Mouse (Mus musculus) lung, embryonic 14.5 days (tissue): Measurements from ENCODE around the gene Gm28891. TPM values are rescaled to one million over a fixed set of nuclear protein-coding genes. Genes with fewer than 3 reads are reported as not detected.
"Not testable (repeated sequence)": the region's sequence is repeated elsewhere in the genome, so short reads cannot be mapped to it uniquely, and the experiment has no call there.

Experiments
- ATAC-seq: fragments of 200-750 bp; cut with Nextera tagmentation; 2 replicates; pipeline ENCODE4 v1.8.0; 2017; ENCODE audit warnings: mild to moderate bottlenecking, moderate TSS enrichment, moderate library complexity; ENCODE audit not compliant: insufficient read depth
- DNase-seq: peaks from one replicate; pipeline ENCODE4 v3.0.0-alpha.2; 2015
- H3K27ac ChIP-seq: fragments of 300-500 bp; sonication (generic); 2 replicates; pipeline ENCODE4 v1.5.1; 2014; ENCODE audit warnings: low read depth, mild to moderate bottlenecking, moderate library complexity
- H3K27me3 ChIP-seq: fragments of 300-500 bp; sonication (generic); 2 replicates; pipeline ENCODE4 v1.6.1; 2014; ENCODE audit warnings: low read length, control low read depth; ENCODE audit not compliant: insufficient read depth
- H3K36me3 ChIP-seq: fragments of 300-500 bp; sonication (generic); 2 replicates; pipeline ENCODE4 v1.6.1; 2014; ENCODE audit warnings: control low read depth; ENCODE audit not compliant: insufficient read depth
- H3K4me1 ChIP-seq: fragments of 300-500 bp; sonication (generic); 2 replicates; pipeline ENCODE4 v1.6.1; 2014; ENCODE audit warnings: antibody characterized with exemption, control low read depth; ENCODE audit not compliant: insufficient read depth
- H3K4me2 ChIP-seq: fragments of 300-500 bp; sonication (generic); 2 replicates; pipeline ENCODE4 v1.6.1; 2014; ENCODE audit warnings: mild to moderate bottlenecking
- H3K4me3 ChIP-seq: fragments of 300-500 bp; sonication (generic); 2 replicates; pipeline ENCODE4 v1.5.1; 2014; ENCODE audit warnings: low read depth, low read length
- H3K9ac ChIP-seq: fragments of 300-500 bp; sonication (generic); 2 replicates; pipeline ENCODE4 v1.6.1; 2014
- H3K9me3 ChIP-seq: fragments of 300-500 bp; sonication (generic); 2 replicates; pipeline ENCODE4 v1.6.1; 2016; ENCODE audit warnings: low read depth, low read length, control low read depth
- WGBS: fragments of 180-500 bp; shearing (Covaris S2); extraction: QIAGEN DNeasy Blood & Tissue Kit; methylation state at CpG from one replicate; pipeline ENCODE4 v1.1.7; 2014; 5-methylcytosine and 5-hydroxymethylcytosine counted together
- polyA plus RNA-seq: library from polyadenylated mRNA; unstranded; fragments of >200 nt; fragmentation: Nextera tagmentation; extraction: Ambion mirVana; gene quantifications from 2 replicates; pipeline ENCODE4 v1.2.1, GENCODE M21; 2014

Gene Gm28891
- polyA plus RNA-seq = not detected in 2 replicates

- H3K27ac ChIP-seq, H3K27me3 ChIP-seq, H3K4me1 ChIP-seq, H3K4me2 ChIP-seq, H3K9me3 ChIP-seq, H3K9ac ChIP-seq, DNase-seq, H3K4me3 ChIP-seq, H3K36me3 ChIP-seq, ATAC-seq: not testable (repeated sequence)
- WGBS = 88% methylated on average over 3 of the region's 8 CpGs
Observed at GRCm38 (mm10) chrY:60240902-60241301, at the start of gene Gm28891. Gene Gm28891 (plus strand): TSS chrY:60241202.
